Mouse (Mus musculus) bone marrow, adult 2 months (tissue): ENCODE results near the gene Gm10320. TPM values are rescaled to one million over a fixed set of nuclear protein-coding genes. Genes with fewer than 3 reads are reported as not detected.

Experiments used
- H3K27ac ChIP-seq: fragments of 200-500 bp; 2 replicates; pipeline ENCODE4 v1.5.1; 2012; ENCODE audit warnings: low read depth, mild to moderate bottlenecking, control low read depth, inconsistent platforms, low read length; ENCODE audit not compliant: control insufficient read depth, poor library complexity, insufficient read depth
- H3K4me1 ChIP-seq: fragments of 200-500 bp; 2 replicates; pipeline ENCODE4 v1.6.1; 2011; ENCODE audit warnings: low read length; ENCODE audit not compliant: control insufficient read depth, insufficient read depth
- H3K4me3 ChIP-seq: fragments of 200-500 bp; replicated peaks from 2 replicates; pipeline ENCODE3; 2011; ENCODE audit warnings: mild to moderate bottlenecking, low read depth, low read length, control low read depth; ENCODE audit not compliant: control insufficient read depth
- CTCF ChIP-seq: fragments of 200-500 bp; IDR thresholded peaks from 2 replicates; pipeline ENCODE4 v1.5.1; 2011; ENCODE audit warnings: low read length, control low read depth; ENCODE audit not compliant: control insufficient read depth, insufficient read depth
- POLR2A ChIP-seq: fragments of 200-500 bp; IDR thresholded peaks from 2 replicates; pipeline ENCODE4 v1.6.1; 2011; ENCODE audit warnings: low read depth, mild to moderate bottlenecking, control low read depth, low read length, borderline replicate concordance; ENCODE audit not compliant: control insufficient read depth
- WGBS: fragments of 180-500 bp; shearing (Covaris S2); methylation state at CpG from one replicate; pipeline ENCODE4 v1.1.7; 2018; 5-methylcytosine and 5-hydroxymethylcytosine counted together
- polyA plus RNA-seq: library from polyadenylated mRNA; stranded (reverse); fragments of >200 nt; gene quantifications from 2 replicates; pipeline ENCODE4 v1.2.4, GENCODE M21; 2011; ENCODE audit warnings: low replicate concordance; ENCODE audit not compliant: missing spikeins, insufficient read depth, insufficient read length

Gm10320 gene
- polyA plus RNA-seq, 1 experiment: 9.2 TPM

- TF ChIP-seq CTCF (no peak), POLR2A (no peak)
- Histone ChIP-seq H3K4me1 (no peaks in the 10 kb centered on the region), H3K27ac (no peak overlapping the region), H3K4me3 (no peak overlapping the region)
- WGBS: 78% methylated on average over 12 of the region's 12 CpGs
Observed at GRCm38 (mm10) chr13:98470321-98470720, 21.5 kb downstream of the Gm10320 start.

- Histone ChIP-seq H3K4me3 (no peak overlapping the region), H3K4me1 (no peaks in the 10 kb centered on the region), H3K27ac (no peak overlapping the region)
- TF ChIP-seq POLR2A: no peak
- TF ChIP-seq CTCF: no peak
- 81% methylated on average over 4 of the region's 4 CpGs for WGBS
Observed at GRCm38 (mm10) chr13:98469916-98470315, 21.9 kb downstream of the Gm10320 start.

DNA sequence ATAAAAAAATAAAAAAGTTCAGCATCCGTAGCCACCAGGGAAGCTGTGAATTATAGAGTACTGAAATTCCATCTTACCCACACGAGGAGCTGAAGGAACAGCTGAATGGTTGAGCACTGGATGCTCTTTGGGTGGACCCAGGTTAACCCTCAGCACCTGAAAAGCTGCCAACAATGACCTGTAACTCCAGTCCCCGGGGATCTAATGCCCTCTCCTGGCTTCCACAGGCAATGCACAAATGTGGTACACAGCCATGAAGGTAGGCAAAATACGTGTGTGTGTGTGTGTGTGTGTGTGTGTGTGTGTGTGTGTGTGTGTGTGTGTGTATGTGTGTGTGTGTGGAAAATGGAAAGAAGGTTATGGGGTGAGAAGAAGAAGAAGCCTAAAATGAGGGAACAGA is 30.3 kb downstream of the Gm10320 start:
- no peak for TF ChIP-seq POLR2A
- no peak for TF ChIP-seq CTCF
- H3K4me3 ChIP-seq: no peak overlapping the region
- H3K27ac ChIP-seq: no peak overlapping the region
- 53% methylated on average over 4 of the region's 4 CpGs for WGBS
- H3K4me1 ChIP-seq: no peaks in the 10 kb centered on the region

GRCm38 (mm10) chr13:98456398-98456797 is 35.4 kb downstream of the Gm10320 start:
- H3K4me3 ChIP-seq: no peak overlapping the region
- no peak overlapping the region for H3K27ac ChIP-seq
- WGBS: 57% methylated on average over 2 of the region's 2 CpGs
- H3K4me1 ChIP-seq: no peaks in the 10 kb centered on the region
- no peak for TF ChIP-seq POLR2A
- TF ChIP-seq CTCF: no peak

- 78% methylated on average over 10 of the region's 10 CpGs for WGBS
- no peak for TF ChIP-seq POLR2A
- no peak for TF ChIP-seq CTCF
- no peak overlapping the region for H3K27ac ChIP-seq
- H3K4me3 ChIP-seq: no peak overlapping the region
- H3K4me1 ChIP-seq: no peaks in the 10 kb centered on the region
Observed at GRCm38 (mm10) chr13:98455646-98456045, 36.2 kb downstream of the Gm10320 start.

GRCm38 (mm10) chr13:98454224-98454967 is 37.4 kb downstream of the Gm10320 start:
- Histone ChIP-seq H3K4me1 (no peaks in the 10 kb centered on the region), H3K27ac (no peak overlapping the region), H3K4me3 (no peak overlapping the region)
- WGBS: 76% methylated on average over 12 of the region's 12 CpGs
- TF ChIP-seq CTCF (no peak), POLR2A (no peak)

- no peak overlapping the region for H3K4me3 ChIP-seq
- H3K27ac ChIP-seq: no peak overlapping the region
- TF ChIP-seq CTCF (no peak), POLR2A (no peak)
- 86% methylated on average over 4 of the region's 4 CpGs for WGBS
- H3K4me1 ChIP-seq: no peaks in the 10 kb centered on the region
Observed at GRCm38 (mm10) chr13:98453146-98453545, 38.7 kb downstream of the Gm10320 start.

- Histone ChIP-seq H3K4me1 (no peaks in the 10 kb centered on the region), H3K4me3 (no peak overlapping the region), H3K27ac (no peak overlapping the region)
- no peak for TF ChIP-seq POLR2A
- no peak for TF ChIP-seq CTCF
Observed at GRCm38 (mm10) chr13:98448696-98449095, 43.1 kb downstream of the Gm10320 start.

DNA sequence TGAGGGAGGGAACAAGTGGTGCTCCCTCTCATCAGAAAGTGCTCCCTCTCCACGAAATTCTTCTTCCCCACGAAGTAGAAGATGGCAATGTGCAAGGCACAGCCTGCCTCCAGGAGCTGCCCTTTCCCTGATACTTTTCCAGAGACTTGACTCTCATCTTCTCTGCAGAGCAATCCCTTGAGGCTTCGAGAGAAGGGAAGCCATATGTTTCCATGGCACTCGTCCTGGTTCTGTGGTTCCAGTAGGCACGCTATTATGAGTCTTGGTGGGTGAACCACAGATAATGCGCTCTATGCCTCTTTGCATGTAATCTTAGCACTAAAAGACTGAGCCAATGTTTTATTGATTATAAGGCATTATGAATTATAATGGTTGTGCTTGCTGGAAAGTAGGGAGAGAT is 44.1 kb downstream of the Gm10320 start:
- no peak overlapping the region for H3K27ac ChIP-seq
- H3K4me3 ChIP-seq: no peak overlapping the region
- 79% methylated on average over 6 of the region's 6 CpGs for WGBS
- no peaks in the 10 kb centered on the region for H3K4me1 ChIP-seq
- TF ChIP-seq POLR2A (no peak), CTCF (no peak)
